Mouse (Mus musculus) kidney, postnatal 14 days (tissue): ENCODE data around the gene Gm20696.

ENCODE experiments used
- DNase-seq: peaks from one replicate; pipeline ENCODE4 v3.0.0; 2022; ENCODE audit warnings: mixed read lengths

Gm20696 gene

DNA sequence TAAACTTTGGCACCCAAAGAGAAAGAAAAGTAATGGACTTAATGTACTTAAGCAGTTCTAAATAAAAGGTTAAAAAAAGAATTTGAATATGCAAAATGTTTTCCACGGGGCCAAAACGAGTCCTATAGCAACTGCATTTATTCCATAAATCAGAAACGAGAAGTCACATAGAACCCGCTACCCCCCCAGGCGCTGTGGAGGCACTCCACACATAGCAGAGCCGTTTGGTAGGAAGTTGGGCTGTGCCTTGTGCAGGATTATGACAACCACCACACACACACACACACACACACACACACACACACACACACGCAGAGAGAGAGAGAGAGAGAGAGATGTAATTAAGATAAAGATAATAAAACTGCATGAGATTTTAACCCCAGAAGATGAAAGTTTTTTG is 46.1 kb downstream of the Gm20696 start:
- no peak for DNase-seq

DNA sequence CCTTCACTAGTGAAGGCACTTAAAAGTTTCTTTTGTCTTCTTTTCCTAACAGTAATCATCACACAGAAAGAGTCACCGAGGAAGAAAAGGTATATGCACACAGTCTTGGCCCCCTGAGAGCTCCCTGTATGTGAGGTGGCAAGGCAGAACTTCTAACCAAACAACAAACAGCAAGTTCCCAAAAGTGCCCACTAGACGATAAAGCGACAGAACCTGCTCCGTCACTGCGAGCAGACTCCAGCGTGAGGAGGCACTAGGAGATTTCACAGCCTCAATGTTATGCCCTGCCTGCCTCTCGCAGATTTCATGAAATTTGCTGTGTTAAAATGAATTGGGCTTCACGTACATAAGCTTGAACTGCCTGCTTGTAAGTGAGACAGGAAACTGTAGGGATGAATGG is 46.6 kb downstream of the Gm20696 start:
- DNase-seq, result no peak

- peak; percentile 61 for DNase-seq
These were observed 47.1 kb downstream of the Gm20696 start for GRCm38 (mm10) chr6:99619466-99619865.

GRCm38 (mm10) chr6:99617867-99618266 is 48.7 kb downstream of the Gm20696 start:
- DNase-seq, result no peak

- no peak for DNase-seq
These were observed 49.2 kb downstream of the Gm20696 start for GRCm38 (mm10) chr6:99617415-99617814.

- peak; percentile 62 for DNase-seq
These were observed 51.3 kb downstream of the Gm20696 start for GRCm38 (mm10) chr6:99615272-99615751.

GRCm38 (mm10) chr6:99614566-99615271 is 51.9 kb downstream of the Gm20696 start:
- DNase-seq, result no peak

GRCm38 (mm10) chr6:99611866-99612265 is 54.7 kb downstream of the Gm20696 start:
- DNase-seq, result no peak

DNA sequence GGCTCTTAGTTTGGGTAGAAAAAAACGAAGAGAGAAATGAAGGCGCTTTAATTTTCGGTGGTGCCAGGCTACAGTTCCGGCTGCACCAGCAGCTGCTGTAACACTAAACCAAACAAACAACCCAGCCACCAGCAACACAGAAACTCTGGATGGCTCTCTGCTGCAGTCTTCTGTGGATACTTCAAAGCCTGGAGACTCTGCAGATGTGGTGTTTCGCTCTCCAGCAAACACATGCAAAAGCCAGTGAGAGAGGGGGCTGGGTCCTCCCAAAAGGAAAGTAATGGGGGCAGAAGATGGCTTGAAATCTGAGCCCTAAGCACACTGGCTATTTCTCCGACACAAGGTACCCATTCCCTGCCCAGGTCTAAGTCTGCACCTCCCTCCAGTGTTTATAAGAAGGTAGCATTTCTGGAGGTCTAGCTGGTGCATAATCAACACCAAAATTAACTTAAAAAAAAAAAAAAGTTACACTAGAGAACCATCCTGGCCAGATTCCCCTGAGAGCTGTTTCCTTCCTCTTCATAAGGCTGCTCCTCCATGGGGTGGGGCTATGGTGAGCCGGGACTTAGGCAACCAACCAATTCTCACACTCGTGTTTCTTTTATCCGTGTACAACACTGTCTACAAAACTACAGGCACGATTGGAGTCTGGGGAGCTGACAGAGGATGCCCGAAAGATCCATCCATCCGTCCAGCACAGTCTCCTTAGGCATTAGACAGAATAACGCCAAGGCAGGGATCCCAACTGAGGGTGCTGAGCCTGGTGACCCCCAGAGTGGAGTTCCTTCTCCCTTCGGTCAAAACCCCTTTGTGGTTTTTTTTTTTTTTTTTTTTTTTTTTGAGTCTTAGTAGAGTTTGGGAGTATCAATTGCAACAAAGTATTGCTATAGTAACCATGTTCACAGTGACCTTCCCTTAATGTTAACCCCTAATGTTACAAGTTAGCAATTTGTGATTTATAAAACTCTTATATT is 55.9 kb downstream of the Gm20696 start:
- peak; percentile 35 for DNase-seq

GRCm38 (mm10) chr6:99606079-99606478 is 60.5 kb downstream of the Gm20696 start:
- no peak for DNase-seq

DNA sequence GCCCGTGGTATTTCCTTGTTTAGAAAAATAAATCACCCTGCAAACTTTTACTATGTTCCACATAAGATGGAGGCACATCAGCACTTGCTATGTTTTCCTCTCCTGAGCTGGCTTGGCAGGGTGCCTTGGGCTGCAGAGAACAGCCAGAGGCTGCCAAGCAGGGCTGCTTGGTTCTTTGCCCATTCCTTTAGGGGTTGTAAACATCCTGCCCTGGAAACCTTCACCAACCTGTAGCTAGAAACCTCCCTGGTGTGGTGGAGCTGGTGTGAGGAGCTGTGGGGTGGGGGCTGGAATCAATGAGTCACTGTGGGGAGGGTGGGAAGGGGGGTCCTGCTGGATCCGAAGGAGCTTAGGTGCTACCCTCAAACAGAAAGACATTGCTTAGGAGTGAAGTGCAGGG is 61.8 kb downstream of the Gm20696 start:
- DNase-seq, result peak; percentile 33

DNA sequence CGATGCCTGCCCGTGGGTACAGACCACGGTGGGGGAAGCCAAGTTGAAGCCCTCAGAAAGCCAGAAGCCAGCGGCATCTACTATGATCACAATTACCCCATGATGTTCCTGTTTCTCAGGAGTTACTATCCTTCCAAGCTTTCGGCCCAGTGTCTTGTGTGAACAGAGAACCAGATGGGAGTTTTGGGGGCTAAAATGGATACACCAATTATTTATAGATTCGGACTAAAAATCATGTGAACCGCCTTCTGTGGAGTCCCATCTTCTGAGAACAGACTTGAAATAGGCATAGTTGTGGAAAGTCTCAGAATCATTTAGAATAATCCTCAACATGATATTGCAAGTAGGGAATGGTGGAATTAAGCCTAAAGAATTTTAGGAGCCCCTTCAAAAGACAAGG is 64.2 kb downstream of the Gm20696 start:
- DNase-seq, result no peak

DNA sequence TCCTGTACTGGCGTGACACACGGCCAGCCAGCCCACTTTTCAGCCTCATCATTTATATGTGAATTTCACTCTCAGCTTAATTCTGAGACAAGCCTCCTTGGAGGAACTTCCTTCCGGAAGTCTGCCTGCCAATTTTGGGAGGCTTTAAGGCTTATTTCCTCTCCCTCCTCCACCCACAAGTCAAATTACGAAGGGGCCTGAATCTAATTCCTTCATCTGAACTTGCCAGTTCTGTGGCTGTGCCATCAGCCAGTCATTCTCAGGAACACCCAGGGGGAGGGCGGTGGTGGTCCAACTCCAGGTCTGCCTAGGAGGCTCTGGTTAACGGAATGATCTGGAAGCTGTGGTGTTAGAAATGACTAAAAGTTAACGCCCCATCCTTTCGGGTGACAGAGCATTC is 65.7 kb downstream of the Gm20696 start:
- peak; percentile 40 for DNase-seq

DNA sequence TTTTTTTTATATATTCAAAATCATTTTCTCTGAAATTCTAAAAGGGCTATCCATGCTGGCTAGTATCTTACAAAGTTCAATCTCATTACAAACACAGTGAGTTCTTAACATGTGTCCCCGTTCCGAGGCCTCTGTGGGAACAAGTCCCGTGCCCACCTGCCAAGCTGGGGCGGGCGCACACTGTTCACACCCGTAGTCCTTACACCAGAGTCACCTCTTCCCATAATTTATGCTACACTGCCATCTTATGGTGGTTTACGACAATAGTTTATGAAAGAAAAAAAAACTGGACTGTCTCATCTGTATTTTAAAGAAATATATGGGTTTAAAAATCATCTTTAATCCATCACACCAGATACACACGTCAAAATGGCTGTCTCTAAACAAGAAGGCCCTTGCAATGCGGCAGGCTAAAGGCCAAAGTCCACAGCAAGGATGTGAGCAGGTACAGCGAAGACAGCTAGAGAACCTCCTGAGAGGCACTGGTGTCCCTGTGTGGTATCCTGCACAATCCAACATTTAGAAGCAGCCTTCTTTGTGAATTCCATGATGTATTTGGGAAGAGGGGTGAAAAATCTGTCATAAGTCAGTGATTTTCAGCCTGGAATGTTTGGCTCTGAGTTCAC is 66.3 kb downstream of the Gm20696 start:
- peak; percentile 41 for DNase-seq

DNA sequence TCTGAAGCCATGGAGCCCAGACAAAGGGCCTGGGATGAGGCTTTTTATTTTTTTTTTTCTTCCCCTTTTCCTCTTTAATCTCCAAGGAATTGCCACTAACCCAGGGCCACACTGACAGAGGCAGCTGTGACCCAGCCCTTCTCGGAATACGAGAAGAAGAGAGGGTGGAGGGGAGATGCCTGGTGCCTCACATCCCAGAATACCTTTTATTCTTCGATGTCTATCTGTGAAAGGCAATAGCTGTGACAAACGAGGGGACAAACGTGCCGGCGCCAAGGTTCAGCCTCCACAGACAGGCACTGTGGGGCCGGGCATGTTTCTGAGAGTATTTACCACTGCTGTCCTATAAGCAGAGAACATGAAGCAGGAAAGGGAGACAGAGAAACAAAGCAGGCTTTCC is 66.9 kb downstream of the Gm20696 start:
- no peak for DNase-seq

- DNase-seq, result peak; percentile 52
These were observed 67.4 kb downstream of the Gm20696 start for GRCm38 (mm10) chr6:99599229-99599628.

GRCm38 (mm10) chr6:99577040-99577439 is 89.6 kb downstream of the Gm20696 start:
- DNase-seq, result no peak

DNA sequence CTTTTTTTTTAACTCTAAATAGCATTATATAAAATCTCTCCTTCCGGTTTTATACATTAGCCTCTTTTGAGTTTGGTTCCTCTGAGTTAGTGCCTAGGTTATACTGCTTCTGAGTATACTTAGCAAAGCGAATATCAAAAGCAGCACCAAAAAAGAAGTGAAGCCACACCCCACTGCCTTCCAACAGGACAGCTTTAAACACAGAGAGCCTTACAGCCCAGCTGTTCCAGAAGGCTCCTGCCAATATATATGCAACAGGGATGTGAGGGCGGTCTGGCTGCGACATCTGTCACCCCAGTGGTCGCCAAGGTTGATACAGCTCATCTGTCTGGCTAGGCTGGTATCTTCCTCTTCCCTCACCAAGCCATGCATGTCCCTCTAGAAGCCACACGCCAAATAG is 91.0 kb downstream of the Gm20696 start:
- no peak for DNase-seq

DNA sequence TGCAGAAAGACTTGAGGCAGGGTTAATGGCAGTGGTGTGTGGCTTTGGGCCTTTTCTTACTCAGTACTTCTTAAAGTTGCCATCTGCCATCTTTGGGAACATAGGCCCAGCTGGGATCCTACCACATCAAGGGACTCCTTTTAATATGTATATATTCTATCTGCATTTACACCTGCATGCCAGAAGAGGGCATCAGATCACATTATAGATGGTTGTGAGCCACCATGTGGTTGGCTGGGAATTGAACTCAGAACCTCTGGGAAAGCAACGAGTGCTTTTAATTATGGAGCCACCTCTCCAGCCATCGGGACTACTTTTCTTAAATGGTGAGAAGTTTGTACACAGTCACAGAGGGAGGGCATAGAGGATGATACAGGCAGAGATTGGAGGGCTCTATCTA is 93.3 kb downstream of the Gm20696 start:
- no peak for DNase-seq

DNA sequence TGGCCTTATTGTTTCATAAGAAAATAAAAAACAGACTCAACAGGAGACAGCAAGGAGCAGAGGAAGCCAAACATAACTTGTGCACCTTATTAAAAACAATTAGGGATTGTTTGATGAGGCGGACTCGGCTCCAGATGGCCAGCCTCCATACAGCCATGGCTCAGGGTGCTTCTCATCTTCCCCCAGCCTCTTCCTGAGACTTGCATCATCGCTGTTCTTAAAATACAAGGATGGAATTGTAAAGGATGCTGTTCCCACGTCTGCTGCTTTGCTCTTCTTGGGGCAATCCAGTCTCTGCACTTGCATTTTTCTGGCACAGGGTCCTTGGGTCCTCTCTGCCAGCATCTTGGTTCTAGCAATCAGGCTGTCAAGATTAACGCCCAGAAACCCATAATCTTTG is 94.5 kb downstream of the Gm20696 start:
- DNase-seq, result no peak

GRCm38 (mm10) chr6:99566921-99567320 is 99.7 kb downstream of the Gm20696 start:
- DNase-seq, result no peak

- no peak for DNase-seq
These were observed 101.8 kb downstream of the Gm20696 start for GRCm38 (mm10) chr6:99564766-99565165.

GRCm38 (mm10) chr6:99556950-99557349 is 109.6 kb downstream of the Gm20696 start:
- no peak for DNase-seq
